Mouse (Mus musculus) ES-E14 (cell line): ENCODE results near the gene Htra2. TPM values are rescaled to one million over a fixed set of nuclear protein-coding genes. Genes with fewer than 3 reads are reported as not detected.

Experiments
- DNase-seq: peaks from one replicate; pipeline ENCODE4 v3.0.0-alpha.2; 2013; ENCODE audit warnings: low read depth, low spot score
- H3K27ac ChIP-seq: 2 replicates; pipeline ENCODE4 v1.5.1; 2012; ENCODE audit warnings: low read depth, mild to moderate bottlenecking, low read length, moderate library complexity, mixed read lengths; ENCODE audit not compliant: poor library complexity, insufficient read depth, severe bottlenecking
- H3K36me3 ChIP-seq: 2 replicates; pipeline ENCODE4 v1.6.1; 2012; ENCODE audit warnings: mild to moderate bottlenecking, low read length, moderate library complexity, mixed read lengths; ENCODE audit not compliant: control insufficient read depth, poor library complexity, insufficient read depth, severe bottlenecking
- H3K4me1 ChIP-seq, 2 experiments: fragments of 150-350 bp in 1 of 2; sonication (generic) in 1 of 2; 2 replicates each; pipeline ENCODE4 v1.6.1; 2012; ENCODE audit warnings: low read length in 2 of 2, mild to moderate bottlenecking in 1 of 2, mixed read lengths in 1 of 2; ENCODE audit not compliant: control insufficient read depth in 2 of 2, insufficient read depth in 2 of 2, poor library complexity in 1 of 2
- H3K4me3 ChIP-seq, 2 experiments: fragments of 150-350 bp in 1 of 2; sonication (generic) in 1 of 2; 2 replicates each; pipeline ENCODE4 v1.5.1; 2012; ENCODE audit warnings: low read length in 2 of 2, low read depth in 1 of 2, mild to moderate bottlenecking in 1 of 2, mixed read lengths in 1 of 2; ENCODE audit not compliant: insufficient read depth in 1 of 2, poor library complexity in 1 of 2, severe bottlenecking in 1 of 2
- H3K9ac ChIP-seq: 2 replicates; pipeline ENCODE4 v1.6.1; 2012; ENCODE audit warnings: low read depth, mild to moderate bottlenecking, low read length, mixed read lengths; ENCODE audit not compliant: poor library complexity, insufficient read depth, severe bottlenecking
- H3K9me3 ChIP-seq: fragments of 150-350 bp; sonication (generic); 2 replicates; pipeline ENCODE4 v1.6.1; 2012; ENCODE audit warnings: low read depth, mild to moderate bottlenecking, low read length; ENCODE audit not compliant: control insufficient read depth, insufficient read depth
- CHD2 ChIP-seq: IDR thresholded peaks from 2 replicates; pipeline ENCODE4 v1.6.1; 2014; ENCODE audit warnings: mild to moderate bottlenecking, low read depth, low read length, inconsistent platforms
- HCFC1 ChIP-seq: IDR thresholded peaks from 2 replicates; pipeline ENCODE4 v1.6.1; 2012; ENCODE audit warnings: low read length, inconsistent platforms, borderline replicate concordance; ENCODE audit not compliant: insufficient read depth
- MAFK ChIP-seq: IDR thresholded peaks from 2 replicates; pipeline ENCODE4 v1.6.1; 2014; ENCODE audit warnings: mild to moderate bottlenecking, low read depth, low read length, inconsistent platforms; ENCODE audit not compliant: insufficient read depth
- ZC3H11A ChIP-seq: IDR thresholded peaks from 2 replicates; pipeline ENCODE4 v1.6.1; 2012; ENCODE audit warnings: low read depth, mild to moderate bottlenecking, inconsistent platforms, low read length, borderline replicate concordance
- ZNF384 ChIP-seq: IDR thresholded peaks from 2 replicates; pipeline ENCODE4 v1.6.1; 2012; ENCODE audit warnings: low read depth, low read length, inconsistent platforms
- in situ Hi-C, 2 experiments: fragments of 600-800 bp; cut with MboI; formaldehyde crosslinking; loops; one replicate each; pipeline ENCODE4 v1.15.1; 2025; ENCODE audit warnings: low sequenced_read_pairs in 2 of 2, inconsistent platforms in 1 of 2; ENCODE audit not compliant: unreplicated experiment in 2 of 2
- total RNA-seq: library from RNA; depleted of rRNA; stranded (reverse); fragments of 300-350 nt; gene quantifications from 2 replicates; pipeline ENCODE4 v1.2.3, GENCODE M21; 2012; rRNA removed

Gene Htra2
- total RNA-seq, 1 experiment = 66.8 TPM

DNA sequence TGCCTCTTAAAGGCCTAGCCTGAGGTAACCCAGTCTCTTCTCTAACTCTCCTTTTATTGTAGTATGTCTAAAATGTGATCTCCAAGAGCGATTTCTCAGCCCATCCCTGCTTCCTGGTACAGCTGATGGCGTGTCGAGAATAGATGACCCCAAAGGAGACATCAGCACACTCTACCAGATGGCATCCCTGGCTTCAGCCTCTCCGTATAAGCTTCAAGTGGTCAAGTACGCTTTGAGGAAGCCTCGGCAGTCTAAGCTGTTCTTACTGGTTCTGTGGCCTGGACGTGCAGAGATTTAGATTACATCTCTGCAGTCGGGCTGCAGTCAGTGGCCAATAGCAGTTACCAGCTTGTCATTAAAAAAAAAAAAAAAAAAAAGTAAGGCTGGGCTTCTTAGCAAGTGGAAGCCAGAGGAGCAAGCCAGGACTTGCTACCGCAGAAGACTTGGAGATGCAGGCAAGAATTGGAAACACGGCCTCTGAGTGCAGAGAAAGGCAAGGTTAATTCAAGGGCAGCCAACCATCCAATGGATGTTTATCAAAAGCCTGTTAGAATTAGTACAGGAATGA lies 49.5 kb downstream of the Htra2 start:
- H3K36me3 ChIP-seq = no peaks in the 10 kb centered on the region
- no peak overlapping the region for H3K9ac ChIP-seq
- no peak overlapping the region for H3K4me3 ChIP-seq
- no peak for TF ChIP-seq CHD2
- peak; percentile 77 for TF ChIP-seq ZNF384
- TF ChIP-seq ZC3H11A = no peak
- H3K9me3 ChIP-seq = no peaks in the 10 kb centered on the region
- no peak for DNase-seq
- in situ Hi-C loops = loop anchor here in 1 of 2 experiments (10.0 kb wide), 1 partner anchor 269 kb away; no protein-coding TSS in a partner anchor
- no peak overlapping the region for H3K27ac ChIP-seq
- H3K4me1 ChIP-seq = no peaks in the 10 kb centered on the region

GRCm38 (mm10) chr6:83004872-83005271 lies 50.2 kb downstream of the Htra2 start:
- H3K4me1 ChIP-seq = no peaks in the 10 kb centered on the region
- no peak overlapping the region for H3K27ac ChIP-seq
- H3K9me3 ChIP-seq = no peaks in the 10 kb centered on the region
- H3K36me3 ChIP-seq = no peaks in the 10 kb centered on the region
- no peak overlapping the region for H3K4me3 ChIP-seq
- in situ Hi-C loops = loop anchor here in 1 of 2 experiments (10.0 kb wide), 1 partner anchor 270 kb away; no protein-coding TSS in a partner anchor
- no peak for DNase-seq
- H3K9ac ChIP-seq = no peak overlapping the region
- TF ChIP-seq ZC3H11A = no peak
- TF ChIP-seq HCFC1 = no peak
- TF ChIP-seq CHD2 = no peak
- TF ChIP-seq ZNF384 = no peak
- TF ChIP-seq MAFK = no peak

DNA sequence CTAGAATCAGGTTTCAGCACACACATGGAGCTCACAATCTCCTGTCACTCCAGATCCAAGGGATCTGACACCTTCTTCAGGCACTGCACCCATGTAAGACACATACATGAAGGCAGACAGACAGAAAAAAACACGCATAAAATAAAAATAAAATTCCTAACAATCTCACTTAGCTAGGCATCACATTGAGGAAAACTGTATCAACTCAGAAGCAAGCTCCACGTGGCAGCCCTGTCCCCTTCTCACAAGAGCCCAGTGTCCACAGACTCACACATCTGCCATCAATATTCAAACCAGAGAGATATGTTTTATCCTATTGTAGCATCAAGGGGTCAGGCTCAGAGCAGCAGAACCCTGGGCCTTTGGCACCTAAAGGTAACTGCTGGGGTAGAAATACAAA lies 50.8 kb downstream of the Htra2 start:
- TF ChIP-seq CHD2 (no peak), ZC3H11A (no peak), ZNF384 (no peak), MAFK (no peak)
- Histone ChIP-seq H3K9ac (no peak overlapping the region), H3K4me1 (no peaks in the 10 kb centered on the region), H3K36me3 (no peaks in the 10 kb centered on the region), H3K9me3 (no peaks in the 10 kb centered on the region), H3K27ac (no peak overlapping the region), H3K4me3 (no peak overlapping the region)
- in situ Hi-C loops = loop anchor here in 1 of 2 experiments (10.0 kb wide), 1 partner anchor 270 kb away; no protein-coding TSS in a partner anchor
- DNase-seq = no peak

DNA sequence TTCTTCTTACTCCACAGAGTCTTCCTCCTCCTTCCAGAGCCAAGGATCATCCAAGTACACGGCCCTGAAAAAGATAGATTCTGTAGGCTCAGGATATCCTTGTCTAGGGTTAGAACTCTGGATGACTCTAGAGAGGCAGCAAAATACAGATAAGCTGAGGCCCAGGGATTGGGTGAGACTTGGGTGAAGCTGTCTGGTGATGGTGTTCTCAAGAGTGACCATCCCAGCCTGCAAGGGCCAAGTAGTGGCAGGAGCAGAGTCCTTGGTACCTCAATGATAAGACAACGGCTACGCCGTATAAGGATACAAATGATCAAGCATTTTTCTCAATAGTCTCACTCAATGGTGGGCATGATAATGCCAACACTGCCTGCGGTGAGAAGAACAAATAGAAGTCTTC lies 51.2 kb downstream of the Htra2 start:
- Histone ChIP-seq H3K4me3 (no peak overlapping the region), H3K4me1 (no peaks in the 10 kb centered on the region), H3K36me3 (no peaks in the 10 kb centered on the region), H3K9ac (no peak overlapping the region), H3K27ac (no peak overlapping the region), H3K9me3 (no peaks in the 10 kb centered on the region)
- TF ChIP-seq ZC3H11A (no peak), CHD2 (no peak), MAFK (no peak), HCFC1 (no peak), ZNF384 (no peak)
- no peak for DNase-seq
- in situ Hi-C loops = loop anchor here in 1 of 2 experiments (10.0 kb wide), 1 partner anchor 271 kb away; no protein-coding TSS in a partner anchor

DNA sequence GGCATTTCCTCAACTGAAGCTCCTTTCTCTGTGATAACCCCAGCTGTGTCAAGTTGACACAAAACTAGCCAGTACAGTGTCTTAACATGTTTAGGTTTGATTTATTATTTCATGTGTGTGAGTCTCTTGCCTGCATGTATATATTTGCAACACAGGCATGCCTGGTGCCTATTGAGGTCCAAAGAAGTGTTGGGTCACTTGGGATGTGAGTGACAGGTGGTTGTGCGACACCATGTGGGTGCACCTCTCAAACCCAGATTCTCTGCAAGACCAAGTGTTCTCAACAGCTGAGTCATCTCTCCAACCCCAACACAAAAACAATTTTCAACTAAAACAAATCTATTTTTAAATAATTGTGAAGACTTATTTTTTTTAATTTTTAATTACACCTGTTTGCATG lies 52.0 kb downstream of the Htra2 start:
- TF ChIP-seq ZNF384 = no peak
- TF ChIP-seq CHD2 = no peak
- no peak for TF ChIP-seq ZC3H11A
- no peak for TF ChIP-seq HCFC1
- Histone ChIP-seq H3K4me1 (no peaks in the 10 kb centered on the region), H3K36me3 (no peaks in the 10 kb centered on the region), H3K9me3 (no peaks in the 10 kb centered on the region), H3K4me3 (no peak overlapping the region), H3K9ac (no peak overlapping the region), H3K27ac (no peak overlapping the region)
- in situ Hi-C loops = loop anchor here in 1 of 2 experiments (10.0 kb wide), 1 partner anchor 272 kb away; no protein-coding TSS in a partner anchor
- no peak for DNase-seq

Other genes with a start within 250 kb of the Htra2 start
- 2.3 and 3.5 TPM in 2 replicates for gene Sema4f, start 115.5 kb downstream of the Htra2 start, total RNA-seq
- gene M1ap, start 108.4 kb downstream of the Htra2 start, total RNA-seq = 5.7 and 6.8 TPM in 2 replicates
- 8.5 and 14.9 TPM in 2 replicates for gene Dok1, start 21.8 kb downstream of the Htra2 start, total RNA-seq
- 2.3 and 3.4 TPM in 2 replicates for gene Loxl3, start 21.1 kb downstream of the Htra2 start, total RNA-seq
- gene Aup1, start 752 bp downstream of the Htra2 start, total RNA-seq = 152 and 242 TPM in 2 replicates
- 3.7 and 5.6 TPM in 2 replicates for gene Dqx1, start 2.6 kb upstream of the Htra2 start, total RNA-seq
- 0.58 TPM in 1 of 2 replicates, not detected in the other for gene Tlx2, start 15.0 kb upstream of the Htra2 start, total RNA-seq
- gene Pcgf1, start 22.6 kb upstream of the Htra2 start, total RNA-seq = 12.7 and 14.7 TPM in 2 replicates
- gene Lbx2, start 31.1 kb upstream of the Htra2 start, total RNA-seq = 0.42 and 0.62 TPM in 2 replicates
- 4.6 and 4.7 TPM in 2 replicates for gene Ccdc142, start 46.3 kb upstream of the Htra2 start, total RNA-seq
- gene Gm42688, start 46.3 kb upstream of the Htra2 start, total RNA-seq = 1.3 and 1.8 TPM in 2 replicates
- 50.5 and 53.9 TPM in 2 replicates for gene Mrpl53, start 53.8 kb upstream of the Htra2 start, total RNA-seq
- 42.3 and 92.6 TPM in 2 replicates for gene Mogs, start 60.2 kb upstream of the Htra2 start, total RNA-seq
- gene Wbp1, start 66.3 kb upstream of the Htra2 start, total RNA-seq = 47.5 and 63.8 TPM in 2 replicates
- 19.2 and 21.2 TPM in 2 replicates for gene Ino80b, start 70.2 kb upstream of the Htra2 start, total RNA-seq
- 20.0 and 32.4 TPM in 2 replicates for gene Rtkn, start 80.2 kb upstream of the Htra2 start, total RNA-seq
- gene Wdr54, start 101.1 kb upstream of the Htra2 start, total RNA-seq = 3.7 and 4.3 TPM in 2 replicates
- 0.31 and 0.53 TPM in 2 replicates for gene 1700003E16Rik, start 101.1 kb upstream of the Htra2 start, total RNA-seq
- gene Dctn1, start 110.6 kb upstream of the Htra2 start, total RNA-seq = 40.6 and 41.7 TPM in 2 replicates
- gene Slc4a5, start 164.6 kb upstream of the Htra2 start, total RNA-seq = 100 and 104 TPM in 2 replicates